Mouse (Mus musculus) ES-E14 (cell line): Measurements from ENCODE around the gene Bcl10. TPM values are rescaled to one million over a fixed set of nuclear protein-coding genes. Genes with fewer than 3 reads are reported as not detected.

Source experiments
- DNase-seq: peaks from one replicate; pipeline ENCODE4 v3.0.0-alpha.2; 2013; ENCODE audit warnings: low read depth, low spot score
- H3K27ac ChIP-seq: 2 replicates; pipeline ENCODE4 v1.5.1; 2012; ENCODE audit warnings: low read depth, mild to moderate bottlenecking, low read length, moderate library complexity, mixed read lengths; ENCODE audit not compliant: poor library complexity, insufficient read depth, severe bottlenecking
- H3K36me3 ChIP-seq: 2 replicates; pipeline ENCODE4 v1.6.1; 2012; ENCODE audit warnings: mild to moderate bottlenecking, low read length, moderate library complexity, mixed read lengths; ENCODE audit not compliant: control insufficient read depth, poor library complexity, insufficient read depth, severe bottlenecking
- H3K4me1 ChIP-seq, 2 experiments: fragments of 150-350 bp in 1 of 2; sonication (generic) in 1 of 2; 2 replicates each; pipeline ENCODE4 v1.6.1; 2012; ENCODE audit warnings: low read length in 2 of 2, mild to moderate bottlenecking in 1 of 2, mixed read lengths in 1 of 2; ENCODE audit not compliant: control insufficient read depth in 2 of 2, insufficient read depth in 2 of 2, poor library complexity in 1 of 2
- H3K4me3 ChIP-seq, 2 experiments: fragments of 150-350 bp in 1 of 2; sonication (generic) in 1 of 2; 2 replicates each; pipeline ENCODE4 v1.5.1; 2012; ENCODE audit warnings: low read length in 2 of 2, low read depth in 1 of 2, mild to moderate bottlenecking in 1 of 2, mixed read lengths in 1 of 2; ENCODE audit not compliant: insufficient read depth in 1 of 2, poor library complexity in 1 of 2, severe bottlenecking in 1 of 2
- H3K9ac ChIP-seq: 2 replicates; pipeline ENCODE4 v1.6.1; 2012; ENCODE audit warnings: low read depth, mild to moderate bottlenecking, low read length, mixed read lengths; ENCODE audit not compliant: poor library complexity, insufficient read depth, severe bottlenecking
- H3K9me3 ChIP-seq: fragments of 150-350 bp; sonication (generic); 2 replicates; pipeline ENCODE4 v1.6.1; 2012; ENCODE audit warnings: low read depth, mild to moderate bottlenecking, low read length; ENCODE audit not compliant: control insufficient read depth, insufficient read depth
- CHD2 ChIP-seq: IDR thresholded peaks from 2 replicates; pipeline ENCODE4 v1.6.1; 2014; ENCODE audit warnings: mild to moderate bottlenecking, low read depth, low read length, inconsistent platforms
- HCFC1 ChIP-seq: IDR thresholded peaks from 2 replicates; pipeline ENCODE4 v1.6.1; 2012; ENCODE audit warnings: low read length, inconsistent platforms, borderline replicate concordance; ENCODE audit not compliant: insufficient read depth
- MAFK ChIP-seq: IDR thresholded peaks from 2 replicates; pipeline ENCODE4 v1.6.1; 2014; ENCODE audit warnings: mild to moderate bottlenecking, low read depth, low read length, inconsistent platforms; ENCODE audit not compliant: insufficient read depth
- ZC3H11A ChIP-seq: IDR thresholded peaks from 2 replicates; pipeline ENCODE4 v1.6.1; 2012; ENCODE audit warnings: low read depth, mild to moderate bottlenecking, inconsistent platforms, low read length, borderline replicate concordance
- ZNF384 ChIP-seq: IDR thresholded peaks from 2 replicates; pipeline ENCODE4 v1.6.1; 2012; ENCODE audit warnings: low read depth, low read length, inconsistent platforms
- in situ Hi-C, 2 experiments: fragments of 600-800 bp; cut with MboI; formaldehyde crosslinking; loops; one replicate each; pipeline ENCODE4 v1.15.1; 2025; ENCODE audit warnings: low sequenced_read_pairs in 2 of 2, inconsistent platforms in 1 of 2; ENCODE audit not compliant: unreplicated experiment in 2 of 2
- total RNA-seq: library from RNA; depleted of rRNA; stranded (reverse); fragments of 300-350 nt; gene quantifications from 2 replicates; pipeline ENCODE4 v1.2.3, GENCODE M21; 2012

Gene Bcl10
- total RNA-seq, 1 experiment, result 27.8 TPM

DNA sequence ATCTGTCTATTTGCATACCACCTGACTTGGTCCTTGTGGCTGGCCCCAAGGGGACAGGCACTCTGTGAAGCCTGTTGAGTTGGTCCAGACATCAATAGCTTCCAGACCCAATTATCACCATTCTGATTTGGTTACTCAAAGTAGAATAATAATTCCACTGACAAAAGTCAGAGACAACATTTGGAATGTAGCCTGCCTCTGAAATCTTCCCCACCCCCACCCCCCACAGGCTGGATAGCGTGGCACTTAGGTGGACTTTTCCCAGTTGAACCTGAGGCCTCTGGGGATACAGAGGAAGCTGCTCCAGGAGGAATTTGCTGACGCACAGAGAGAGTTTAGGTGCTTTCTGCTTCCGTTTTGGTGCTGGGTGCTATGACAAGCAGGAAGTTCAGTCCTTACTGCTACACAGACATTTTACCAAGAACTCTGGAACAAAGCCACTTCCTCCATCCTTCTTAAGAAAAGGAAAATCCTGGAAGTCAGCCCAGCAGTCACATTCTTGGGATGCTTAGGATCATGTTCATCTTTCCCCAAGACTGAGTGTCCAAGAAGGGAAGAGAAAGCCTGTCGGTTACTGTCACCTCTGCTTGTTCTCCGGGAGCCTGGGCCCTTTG, 36.6 kb upstream of the Bcl10 start:
- H3K9me3 ChIP-seq, result no peaks in the 10 kb centered on the region
- no peak overlapping the region for H3K27ac ChIP-seq
- in situ Hi-C loops, result no loop called here
- H3K9ac ChIP-seq, result no peak overlapping the region
- TF ChIP-seq ZC3H11A (no peak), HCFC1 (no peak), ZNF384 (no peak), CHD2 (no peak), MAFK (no peak)
- no peak overlapping the region for H3K4me3 ChIP-seq
- H3K36me3 ChIP-seq, result no peaks in the 10 kb centered on the region
- no peaks in the 10 kb centered on the region for H3K4me1 ChIP-seq
- peak; percentile 9 for DNase-seq

DNA sequence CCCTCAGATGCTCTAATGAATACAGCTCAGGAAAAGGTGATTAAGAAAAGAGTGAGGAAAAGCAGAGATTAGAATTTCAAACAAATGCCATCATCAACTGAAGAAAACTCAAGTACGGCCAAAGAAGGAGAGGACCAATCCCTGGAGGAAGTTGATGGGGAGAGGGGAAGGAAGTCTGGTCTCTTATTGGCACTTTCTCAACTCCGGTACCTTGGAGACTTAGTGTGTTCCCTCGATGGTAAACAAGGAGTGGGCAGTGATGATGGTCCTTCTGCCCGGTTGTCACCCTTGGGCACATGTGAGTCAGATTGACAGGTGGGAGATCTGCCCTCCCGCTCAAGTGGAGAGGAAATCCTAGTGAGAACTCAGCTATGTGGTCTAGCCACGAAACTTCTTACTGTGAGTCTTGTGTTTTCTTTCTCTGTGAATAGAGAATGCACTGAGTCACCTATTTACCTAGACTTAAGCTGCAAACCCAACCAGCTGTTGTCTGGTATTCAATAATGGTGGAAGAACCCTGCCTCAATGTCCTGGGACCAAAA, 35.1 kb upstream of the Bcl10 start:
- H3K4me3 ChIP-seq, result no peak overlapping the region
- no peaks in the 10 kb centered on the region for H3K4me1 ChIP-seq
- in situ Hi-C loops, result no loop called here
- TF ChIP-seq MAFK (no peak), CHD2 (no peak), ZC3H11A (no peak), ZNF384 (no peak), HCFC1 (no peak)
- no peaks in the 10 kb centered on the region for H3K36me3 ChIP-seq
- H3K9me3 ChIP-seq, result no peaks in the 10 kb centered on the region
- H3K27ac ChIP-seq, result no peak overlapping the region
- H3K9ac ChIP-seq, result no peak overlapping the region
- DNase-seq, result no peak

DNA sequence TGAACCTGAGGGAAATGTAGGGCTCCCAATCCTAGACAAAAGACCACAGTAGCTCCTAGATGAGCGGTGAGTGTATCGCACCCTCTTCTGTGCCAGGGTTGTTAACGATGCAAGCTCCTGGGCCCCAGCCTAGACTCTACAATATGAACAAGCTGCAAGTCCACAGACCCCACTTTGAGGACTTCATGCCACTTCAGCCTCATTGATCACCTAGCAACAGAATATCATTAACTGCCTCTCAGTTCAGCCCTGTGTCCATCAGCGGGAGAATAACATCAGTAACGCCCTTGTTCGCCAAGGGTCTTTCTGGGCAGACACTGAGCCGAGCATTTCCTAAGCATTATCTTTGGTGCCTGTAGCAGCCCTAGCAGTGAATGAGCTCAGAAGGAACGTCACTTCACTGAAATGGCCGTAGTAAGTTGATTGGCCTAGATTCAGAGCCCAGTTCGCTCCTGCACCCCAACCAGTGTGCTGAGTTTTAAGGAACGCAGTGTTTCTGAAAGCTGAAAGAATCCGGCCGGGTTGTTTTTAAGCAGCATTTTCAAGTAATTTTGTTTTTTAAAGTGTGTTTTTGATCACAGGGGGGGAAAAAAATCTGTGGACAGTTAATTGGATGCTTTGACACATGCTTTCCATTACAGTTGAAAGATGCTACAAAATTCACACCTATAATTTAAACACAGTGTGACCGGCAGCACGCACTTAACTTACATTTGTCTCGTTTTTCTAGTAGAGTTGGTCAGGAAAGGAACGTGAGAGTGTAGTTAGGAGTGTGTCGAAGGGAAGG, 32.1 kb upstream of the Bcl10 start:
- Histone ChIP-seq H3K9ac (no peak overlapping the region), H3K4me3 (no peak overlapping the region), H3K4me1 (no peaks in the 10 kb centered on the region), H3K36me3 (no peaks in the 10 kb centered on the region), H3K27ac (no peak overlapping the region), H3K9me3 (no peaks in the 10 kb centered on the region)
- in situ Hi-C loops, result no loop called here
- TF ChIP-seq ZNF384 (no peak), ZC3H11A (no peak), CHD2 (no peak), MAFK (no peak), HCFC1 (no peak)
- DNase-seq, result no peak

DNA sequence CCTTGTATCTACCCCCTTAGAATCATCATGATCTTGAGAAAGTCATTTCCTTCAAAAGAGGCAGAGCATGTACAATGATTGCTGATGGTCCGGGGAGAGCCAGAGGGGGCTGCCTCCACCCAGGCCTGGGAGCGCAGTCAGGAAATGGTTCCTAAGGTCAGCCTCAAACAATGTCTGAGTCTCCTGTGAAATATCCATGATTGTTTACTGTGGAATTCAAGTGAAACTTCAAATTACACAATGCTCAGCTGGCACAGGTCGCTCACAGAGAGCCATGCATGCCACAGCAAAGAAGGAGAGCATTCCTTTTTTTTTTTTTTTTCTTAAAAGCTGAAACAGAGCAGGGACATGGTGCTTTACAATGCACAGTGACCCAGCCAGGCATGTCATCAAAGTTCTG, 30.2 kb upstream of the Bcl10 start:
- Histone ChIP-seq H3K9me3 (no peaks in the 10 kb centered on the region), H3K4me3 (no peak overlapping the region), H3K9ac (no peak overlapping the region), H3K36me3 (no peaks in the 10 kb centered on the region), H3K27ac (no peak overlapping the region), H3K4me1 (no peaks in the 10 kb centered on the region)
- no peak for TF ChIP-seq ZC3H11A
- TF ChIP-seq HCFC1, result no peak
- TF ChIP-seq MAFK, result no peak
- TF ChIP-seq ZNF384, result no peak
- no peak for TF ChIP-seq CHD2
- in situ Hi-C loops, result no loop called here
- DNase-seq, result no peak
